Mouse (Mus musculus): ENCODE data around the gene Glipr1. TPM values are rescaled to one million over a fixed set of nuclear protein-coding genes. Genes with fewer than 3 reads are reported as not detected.
"Not testable (repeated sequence)": the region's sequence is repeated elsewhere in the genome, so short reads cannot be mapped to it uniquely, and the experiment has no call there.

Glipr1 gene
- polyA plus RNA-seq (2012; rRNA removed): 3.3 and 6.3 TPM in 2 replicates
- 2.7 and 5.1 TPM in 2 replicates for polyA plus RNA-seq (2014; fragmentation: Nextera tagmentation; extraction: Ambion mirVana)

- H3K4me3 ChIP-seq (replicated peaks; ENCODE audit: low read length): no peak within 1 kb of the TSS
- H3K4me2 ChIP-seq (replicated peaks; ENCODE audit: low read depth, low read length, severe bottlenecking): no peak within 1 kb of the TSS
- DNase-seq (ENCODE audit: low spot score): no peak
- no peaks in the 10 kb centered on the region for H3K27me3 ChIP-seq (ENCODE audit: control insufficient read depth, insufficient read depth, low read length)
- no peaks in the 10 kb centered on the region for H3K4me1 ChIP-seq (ENCODE audit: control insufficient read depth, insufficient read depth, low read length)
- 53% methylated on average over 9 of the region's 9 CpGs for WGBS
- H3K9ac ChIP-seq (ENCODE audit: low read depth, low read length, severe bottlenecking): no peak within 1 kb of the TSS
- H3K27ac ChIP-seq (replicated peaks; ENCODE audit: low read depth, low read length): no peak within 1 kb of the TSS
- no peak for TF ChIP-seq POLR2A (IDR thresholded peaks at IDR 0.05; ENCODE audit: borderline replicate concordance, extremely low read depth, insufficient read depth, insufficient read length)
- no peaks in the 10 kb centered on the region for H3K36me3 ChIP-seq (ENCODE audit: control insufficient read depth, insufficient read depth, low read length)
- ATAC-seq (ENCODE audit: low FRiP score, low read depth): no peak
- H3K9me3 ChIP-seq (ENCODE audit: control insufficient read depth, low read length): no peaks in the 10 kb centered on the region
These were observed at the start of gene Glipr1 for GRCm38 (mm10) chr10:112002544-112003215. TSS of gene Glipr1 (minus strand) at chr10:112002631.

DNA sequence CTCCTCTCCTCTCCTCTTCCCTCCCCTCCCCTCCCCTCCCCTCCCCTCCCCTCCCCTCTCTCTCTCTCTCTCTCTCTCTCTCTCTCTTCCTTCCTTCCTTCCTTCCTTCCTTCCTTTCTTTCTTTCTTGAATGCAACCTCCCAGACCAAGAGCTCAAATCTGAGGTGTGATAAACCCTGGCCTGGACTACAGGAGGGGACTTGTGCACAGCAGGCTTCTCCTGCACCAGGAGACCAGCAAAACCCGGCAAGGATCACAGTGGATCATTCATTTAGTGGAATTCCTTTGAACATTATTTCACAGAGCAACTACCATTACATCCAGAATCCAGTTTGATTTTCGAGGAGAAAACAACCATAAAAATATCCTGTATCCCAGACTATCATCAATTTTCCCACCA, 49.5 kb upstream of the Glipr1 start:
- H3K27ac ChIP-seq (replicated peaks; ENCODE audit: low read depth, low read length); H3K4me1 ChIP-seq (ENCODE audit: control insufficient read depth, insufficient read depth, low read length); H3K9me3 ChIP-seq (ENCODE audit: control insufficient read depth, low read length); H3K27me3 ChIP-seq (ENCODE audit: control insufficient read depth, insufficient read depth, low read length); H3K36me3 ChIP-seq (ENCODE audit: control insufficient read depth, insufficient read depth, low read length); ATAC-seq (ENCODE audit: low FRiP score, low read depth); DNase-seq (ENCODE audit: low spot score); H3K4me3 ChIP-seq (replicated peaks; ENCODE audit: low read length); H3K4me2 ChIP-seq (replicated peaks; ENCODE audit: low read depth, low read length, severe bottlenecking); H3K9ac ChIP-seq (ENCODE audit: low read depth, low read length, severe bottlenecking): not testable (repeated sequence)
- whole genome bisulfite sequencing: 59% methylated on average over 2 of the region's 2 CpGs

DNA sequence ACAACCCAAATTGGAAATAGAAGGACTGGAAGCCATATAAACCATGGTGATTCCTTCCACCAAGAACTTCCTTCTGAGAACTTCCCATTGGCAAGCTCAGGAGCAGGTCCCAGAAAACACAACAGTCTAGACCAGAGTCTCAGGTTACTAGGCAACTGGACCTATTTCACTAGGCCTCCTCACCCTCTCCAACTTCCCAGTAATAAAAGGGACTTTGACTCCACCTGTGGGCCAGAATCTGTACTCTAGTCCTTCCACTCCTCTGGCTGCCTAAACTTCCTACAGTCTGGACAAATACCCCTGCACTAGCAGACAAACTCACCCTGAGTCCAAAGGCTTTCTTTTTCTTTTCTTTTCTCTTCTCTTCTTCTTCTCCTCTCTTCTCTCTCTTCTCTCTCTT, 48.8 kb upstream of the Glipr1 start:
- no peaks in the 10 kb centered on the region for H3K36me3 ChIP-seq (ENCODE audit: control insufficient read depth, insufficient read depth, low read length)
- DNase-seq (ENCODE audit: low spot score): no peak
- no peak for TF ChIP-seq POLR2A (IDR thresholded peaks at IDR 0.05; ENCODE audit: borderline replicate concordance, extremely low read depth, insufficient read depth, insufficient read length)
- no peak for ATAC-seq (ENCODE audit: low FRiP score, low read depth)
- H3K4me1 ChIP-seq (ENCODE audit: control insufficient read depth, insufficient read depth, low read length): no peaks in the 10 kb centered on the region
- H3K4me3 ChIP-seq (replicated peaks; ENCODE audit: low read length): no peak overlapping the region
- H3K4me2 ChIP-seq (replicated peaks; ENCODE audit: low read depth, low read length, severe bottlenecking): no peak overlapping the region
- no peaks in the 10 kb centered on the region for H3K9me3 ChIP-seq (ENCODE audit: control insufficient read depth, low read length)
- H3K9ac ChIP-seq (ENCODE audit: low read depth, low read length, severe bottlenecking): no peak overlapping the region
- no peak overlapping the region for H3K27ac ChIP-seq (replicated peaks; ENCODE audit: low read depth, low read length)
- H3K27me3 ChIP-seq (ENCODE audit: control insufficient read depth, insufficient read depth, low read length): no peaks in the 10 kb centered on the region

DNA sequence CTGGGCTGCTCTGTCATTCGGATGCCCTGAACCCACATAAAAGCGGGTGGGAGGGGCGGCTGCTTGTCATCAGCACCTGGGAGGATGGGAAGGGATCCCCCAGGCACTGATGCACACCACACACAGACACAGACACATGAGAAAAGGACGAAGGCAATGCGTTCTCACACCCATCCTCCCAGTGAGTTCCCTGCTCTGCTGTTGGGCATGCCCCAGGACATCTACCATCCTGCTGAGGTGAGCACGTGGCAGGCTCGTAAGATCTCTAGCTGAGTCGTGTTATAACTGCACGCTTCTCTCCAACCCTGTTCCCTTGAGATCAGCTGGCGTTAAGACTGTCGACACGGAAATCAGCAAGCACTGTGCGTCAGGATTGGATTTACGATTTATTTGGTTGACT, 41.9 kb upstream of the Glipr1 start:
- not testable (repeated sequence) for H3K4me1 ChIP-seq (ENCODE audit: control insufficient read depth, insufficient read depth, low read length); H3K9me3 ChIP-seq (ENCODE audit: control insufficient read depth, low read length); ATAC-seq (ENCODE audit: low FRiP score, low read depth); H3K27ac ChIP-seq (replicated peaks; ENCODE audit: low read depth, low read length); H3K4me2 ChIP-seq (replicated peaks; ENCODE audit: low read depth, low read length, severe bottlenecking); DNase-seq (ENCODE audit: low spot score); H3K9ac ChIP-seq (ENCODE audit: low read depth, low read length, severe bottlenecking); H3K4me3 ChIP-seq (replicated peaks; ENCODE audit: low read length); H3K36me3 ChIP-seq (ENCODE audit: control insufficient read depth, insufficient read depth, low read length); H3K27me3 ChIP-seq (ENCODE audit: control insufficient read depth, insufficient read depth, low read length)
- WGBS: 28% methylated on average over 14 of the region's 14 CpGs

- H3K9ac ChIP-seq (ENCODE audit: low read depth, low read length, severe bottlenecking); H3K27me3 ChIP-seq (ENCODE audit: control insufficient read depth, insufficient read depth, low read length); H3K4me2 ChIP-seq (replicated peaks; ENCODE audit: low read depth, low read length, severe bottlenecking); H3K27ac ChIP-seq (replicated peaks; ENCODE audit: low read depth, low read length); H3K36me3 ChIP-seq (ENCODE audit: control insufficient read depth, insufficient read depth, low read length); ATAC-seq (ENCODE audit: low FRiP score, low read depth); H3K9me3 ChIP-seq (ENCODE audit: control insufficient read depth, low read length); H3K4me3 ChIP-seq (replicated peaks; ENCODE audit: low read length); DNase-seq (ENCODE audit: low spot score); H3K4me1 ChIP-seq (ENCODE audit: control insufficient read depth, insufficient read depth, low read length): not testable (repeated sequence)
- WGBS: 66% methylated on average over 9 of the region's 9 CpGs
These were observed 41.1 kb upstream of the Glipr1 start for GRCm38 (mm10) chr10:112043523-112043922.

GRCm38 (mm10) chr10:112028689-112029088, 26.3 kb upstream of the Glipr1 start:
- ATAC-seq (ENCODE audit: low FRiP score, low read depth); DNase-seq (ENCODE audit: low spot score); H3K27me3 ChIP-seq (ENCODE audit: control insufficient read depth, insufficient read depth, low read length); H3K36me3 ChIP-seq (ENCODE audit: control insufficient read depth, insufficient read depth, low read length); H3K9me3 ChIP-seq (ENCODE audit: control insufficient read depth, low read length); H3K4me1 ChIP-seq (ENCODE audit: control insufficient read depth, insufficient read depth, low read length); H3K4me3 ChIP-seq (replicated peaks; ENCODE audit: low read length); H3K4me2 ChIP-seq (replicated peaks; ENCODE audit: low read depth, low read length, severe bottlenecking); H3K9ac ChIP-seq (ENCODE audit: low read depth, low read length, severe bottlenecking); H3K27ac ChIP-seq (replicated peaks; ENCODE audit: low read depth, low read length): not testable (repeated sequence)
- 57% methylated on average over 2 of the region's 3 CpGs for WGBS
